Mouse (Mus musculus) yolk sac, embryonic 10.5 days (tissue): ENCODE measurements at regions not wholly inside any gene's neighbourhood (a gene's known extent, or its start where the extent isn't known, plus 50 kb on each side); places are given as distances from the start of the nearest gene placed in this dataset.
A peak's percentile ranks its signal among the peaks of the same experiment; 100 is the strongest.

Source experiments
- DNase-seq: peaks from one replicate; pipeline ENCODE4 v3.0.0-alpha.2; 2017; ENCODE audit warnings: low spot score

DNA sequence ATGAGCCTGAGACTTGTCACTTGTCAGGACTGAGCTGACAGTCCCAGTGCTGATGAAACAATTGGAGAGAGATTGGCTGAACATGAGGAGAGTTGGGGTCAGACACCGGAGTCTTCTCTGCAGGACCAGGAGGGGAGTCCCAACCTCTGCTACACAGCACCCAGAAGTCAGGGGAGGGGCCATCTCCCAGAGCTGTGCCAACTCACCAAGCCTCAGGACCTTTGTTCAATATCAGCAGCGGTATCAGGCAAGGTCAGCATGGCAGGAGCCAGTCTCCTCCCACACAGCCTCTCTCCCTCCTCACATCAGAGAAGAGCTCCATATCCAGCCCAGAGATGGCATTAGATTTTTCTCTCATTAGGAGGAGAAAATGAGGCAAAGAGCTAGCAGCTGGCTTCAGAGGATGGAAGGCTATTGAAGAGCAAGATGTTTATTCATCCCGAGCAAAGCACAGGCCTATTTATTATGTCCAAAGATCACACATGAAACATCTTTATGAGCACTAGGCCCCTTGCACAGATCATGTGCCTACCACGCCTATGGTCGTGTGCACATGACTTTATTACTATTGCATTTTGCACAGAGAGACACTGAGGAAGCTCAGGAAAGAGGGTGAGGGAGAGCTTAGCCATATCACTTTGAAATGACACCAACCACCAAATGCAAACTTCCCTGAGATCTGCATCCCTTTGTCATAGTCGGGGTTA, 532.9 kb downstream of the Tshz3 start:
- DNase-seq, result no peak

DNA sequence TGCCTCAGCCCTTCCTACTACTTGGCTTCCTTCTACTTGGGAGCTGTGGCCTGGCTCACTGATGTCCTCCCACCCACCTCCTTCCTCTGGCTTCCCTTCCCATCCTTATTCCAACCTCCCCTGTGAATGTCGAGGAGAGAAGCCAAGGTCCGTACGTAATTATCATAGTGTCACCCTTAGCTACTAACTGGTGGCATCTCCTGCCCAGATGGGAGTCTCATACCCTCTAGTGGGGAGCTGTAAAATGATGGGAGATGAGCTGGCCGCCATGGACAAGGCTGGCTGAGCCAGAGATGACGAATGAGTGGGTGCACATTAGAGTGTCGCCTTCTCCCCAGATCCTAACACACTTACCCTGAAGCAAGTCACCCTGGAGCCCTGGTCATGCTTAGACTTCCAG, 532.6 kb downstream of the Zfp536 start:
- no peak for DNase-seq

DNA sequence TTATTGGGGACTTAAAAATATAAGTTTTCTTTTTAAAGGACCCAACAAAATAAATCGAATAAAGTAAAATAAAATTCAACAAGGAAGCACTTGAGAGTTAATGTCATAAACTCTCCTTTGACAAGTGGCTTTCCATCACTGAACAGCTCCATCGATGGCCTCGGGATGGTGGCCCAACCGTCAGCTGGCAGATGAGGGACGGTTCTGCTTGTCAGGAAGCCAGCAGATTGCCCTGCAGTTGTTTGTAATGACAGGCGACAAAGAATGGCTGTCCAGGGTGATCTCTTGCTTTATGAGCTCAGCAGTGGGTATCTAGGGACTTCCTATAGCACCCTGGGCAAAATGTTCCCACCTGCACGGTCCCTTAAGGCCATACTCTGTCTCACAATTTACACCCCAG, 531.7 kb downstream of the Zfp536 start:
- no peak for DNase-seq

DNA sequence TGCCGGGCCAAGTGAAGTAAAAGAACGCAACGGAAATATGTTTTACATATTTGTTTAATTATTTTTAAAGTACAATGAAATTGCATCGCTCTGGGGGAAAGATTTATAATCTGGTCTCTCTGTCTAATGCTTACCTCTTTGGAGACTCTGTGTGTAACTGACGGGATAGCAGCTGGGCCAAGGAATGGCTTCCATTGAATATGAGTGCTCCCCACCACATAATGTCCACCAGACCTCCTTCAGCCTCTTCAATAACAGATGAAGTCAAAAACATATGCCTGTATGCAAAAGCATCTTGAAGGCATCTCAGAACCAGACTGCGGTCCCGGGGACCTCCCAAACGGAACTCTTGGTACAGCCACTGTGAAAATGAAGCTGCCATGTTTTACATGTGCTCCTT, 531.0 kb downstream of the Zfp536 start:
- no peak for DNase-seq

DNA sequence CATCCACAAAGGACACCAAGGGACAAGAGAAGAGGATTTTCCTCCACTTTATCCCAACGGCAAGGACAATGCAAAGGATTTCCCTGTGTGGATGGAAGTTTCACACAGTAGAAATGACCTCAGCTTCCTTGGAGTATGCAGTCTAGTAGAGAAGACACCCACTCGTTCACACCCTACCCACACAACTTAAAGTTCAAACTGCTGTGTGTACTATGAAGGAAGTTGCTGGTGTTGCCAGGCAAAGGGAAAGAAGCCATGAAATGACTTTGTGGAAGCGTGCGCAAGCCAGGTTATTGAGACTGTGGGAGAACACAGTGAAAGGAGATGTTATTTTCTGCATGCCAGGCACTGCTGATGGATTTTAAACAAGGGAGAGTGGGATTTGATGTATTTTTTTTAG, 527.3 kb downstream of the Zfp536 start:
- DNase-seq, result no peak

DNA sequence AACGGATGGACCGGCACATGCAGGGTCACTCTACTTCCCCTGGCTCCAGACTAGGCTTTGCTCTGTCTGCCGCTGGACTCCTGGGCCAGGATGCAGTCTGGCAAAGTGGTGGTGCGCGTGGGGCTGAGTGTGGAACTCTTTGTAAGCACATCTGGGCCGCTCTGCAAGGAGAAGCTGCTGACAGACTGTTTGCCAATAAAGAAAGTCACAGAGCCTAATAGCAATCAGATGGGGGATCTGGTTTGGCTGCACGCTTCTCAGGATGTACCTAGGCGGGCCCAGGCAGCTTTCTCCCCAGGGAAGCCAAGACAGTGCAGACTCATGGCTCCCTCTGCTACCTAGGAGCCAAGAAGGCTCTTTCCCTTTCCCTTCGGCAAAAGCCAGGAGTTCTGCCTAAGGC, 519.0 kb downstream of the Zfp536 start:
- DNase-seq, result no peak

DNA sequence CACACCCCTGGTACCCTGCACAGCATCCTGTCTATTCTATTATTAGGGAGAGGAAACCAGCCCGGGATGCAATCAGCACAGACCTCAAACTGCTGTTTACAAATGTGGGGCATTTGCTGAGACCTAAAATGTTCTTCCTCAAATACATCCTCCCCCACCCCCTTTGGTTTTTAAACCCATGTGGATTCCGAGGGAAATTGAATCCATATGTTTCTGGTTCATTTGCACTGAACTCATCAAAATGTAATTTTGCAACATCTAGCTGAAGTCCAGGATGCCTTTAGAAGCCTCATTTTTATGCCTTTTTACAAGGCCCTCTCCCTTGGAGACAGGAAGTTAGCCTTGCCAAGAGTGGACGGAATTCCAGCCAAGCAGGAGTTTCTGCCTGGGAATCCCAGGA, 517.6 kb downstream of the Zfp536 start:
- peak; percentile 7 for DNase-seq

DNA sequence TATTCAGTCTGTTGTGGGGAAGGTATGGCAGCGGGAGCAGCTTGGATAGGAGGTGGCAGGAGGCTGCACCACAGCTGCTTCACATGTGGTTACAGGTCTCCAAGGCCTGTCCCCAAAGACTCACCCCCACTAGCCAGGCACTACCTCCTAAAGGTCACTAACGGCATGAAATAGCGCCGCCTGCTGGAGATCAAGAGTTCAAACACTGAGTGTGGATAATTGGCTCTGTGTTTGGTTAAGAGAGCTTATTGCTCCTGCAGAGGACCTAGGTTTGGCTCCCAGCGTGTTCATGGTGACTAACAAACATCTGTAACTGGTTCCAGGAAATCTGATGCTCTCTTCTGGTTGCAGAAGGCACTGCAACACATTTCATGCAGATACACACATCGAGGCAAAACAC, 514.1 kb downstream of the Zfp536 start:
- peak; percentile 5 for DNase-seq

DNA sequence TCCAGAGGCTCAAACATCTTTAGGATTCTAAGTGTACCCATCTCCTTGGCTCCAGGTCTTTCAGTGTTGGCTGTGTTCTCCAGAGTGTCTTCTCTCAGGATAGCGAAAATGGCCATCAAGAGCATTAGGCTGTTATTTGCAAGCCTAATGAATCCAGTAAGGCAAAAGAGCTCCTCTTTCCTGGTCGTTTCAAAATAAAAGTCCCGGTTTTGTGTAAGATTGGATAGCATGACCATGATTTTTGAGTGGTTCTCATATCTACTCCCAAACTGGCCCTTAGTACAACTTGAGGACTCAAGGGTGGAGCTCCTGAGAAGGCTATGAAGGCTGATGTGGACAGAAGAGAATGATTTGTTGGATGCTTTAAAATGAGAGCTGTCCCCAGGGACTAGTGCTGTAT, 510.6 kb downstream of the Zfp536 start:
- DNase-seq, result no peak

DNA sequence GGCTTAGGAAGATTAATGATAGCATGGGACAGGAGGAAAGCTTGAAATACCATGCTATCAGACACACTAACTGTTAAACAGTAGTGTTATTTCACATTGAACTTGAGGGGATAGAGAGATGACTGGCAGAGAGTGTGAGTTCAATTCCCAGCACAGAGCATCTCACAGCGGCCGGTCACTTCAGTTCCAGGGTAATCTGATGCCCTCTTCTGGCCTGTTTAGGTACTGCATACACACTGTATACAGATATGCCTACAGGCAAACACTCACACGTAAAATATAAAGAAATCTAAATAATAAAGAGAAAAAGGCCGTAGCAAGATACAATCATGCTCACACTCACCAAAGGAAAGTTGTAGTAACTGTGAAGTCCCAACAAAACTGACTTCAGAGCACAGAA, 506.0 kb downstream of the Zfp536 start:
- no peak for DNase-seq

DNA sequence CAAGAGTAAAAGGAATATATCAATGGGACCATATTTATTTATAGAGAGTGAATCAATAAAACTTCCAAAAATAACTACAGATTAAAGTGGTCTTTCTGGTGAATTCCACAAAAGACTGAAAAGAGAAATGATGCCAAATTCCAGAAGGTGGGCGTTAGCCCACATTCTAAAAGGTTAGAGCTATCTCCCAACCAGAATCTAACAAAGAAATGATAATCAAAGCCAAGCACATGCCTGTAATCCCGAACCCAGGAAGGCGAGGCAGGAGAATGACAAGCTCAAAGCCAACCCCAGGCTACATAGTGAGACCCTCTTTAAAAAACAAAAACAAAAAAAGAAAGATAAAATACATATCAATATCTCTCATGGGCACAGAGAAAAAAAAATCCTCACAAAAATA, 502.6 kb downstream of the Zfp536 start:
- DNase-seq, result no peak

DNA sequence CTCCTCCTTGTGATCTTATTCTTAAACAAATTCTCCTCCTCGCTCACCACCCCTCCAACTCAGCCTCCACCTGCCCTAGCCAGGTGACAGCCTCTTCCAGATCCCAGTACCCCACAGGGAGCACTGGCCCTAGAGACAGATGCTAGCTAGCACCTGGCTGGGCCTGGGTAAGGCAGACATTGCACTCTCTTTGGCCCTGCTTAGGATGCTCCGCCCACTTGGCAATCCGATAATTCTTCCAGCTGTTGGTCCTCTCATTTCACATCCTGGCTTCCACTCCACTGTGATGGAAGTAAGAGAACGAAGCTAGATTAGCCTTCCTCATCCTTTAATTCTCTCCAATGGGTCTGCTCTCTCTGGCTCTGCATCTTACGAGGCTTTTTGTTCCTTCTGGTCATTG, 483.4 kb downstream of the Zfp536 start:
- no peak for DNase-seq

DNA sequence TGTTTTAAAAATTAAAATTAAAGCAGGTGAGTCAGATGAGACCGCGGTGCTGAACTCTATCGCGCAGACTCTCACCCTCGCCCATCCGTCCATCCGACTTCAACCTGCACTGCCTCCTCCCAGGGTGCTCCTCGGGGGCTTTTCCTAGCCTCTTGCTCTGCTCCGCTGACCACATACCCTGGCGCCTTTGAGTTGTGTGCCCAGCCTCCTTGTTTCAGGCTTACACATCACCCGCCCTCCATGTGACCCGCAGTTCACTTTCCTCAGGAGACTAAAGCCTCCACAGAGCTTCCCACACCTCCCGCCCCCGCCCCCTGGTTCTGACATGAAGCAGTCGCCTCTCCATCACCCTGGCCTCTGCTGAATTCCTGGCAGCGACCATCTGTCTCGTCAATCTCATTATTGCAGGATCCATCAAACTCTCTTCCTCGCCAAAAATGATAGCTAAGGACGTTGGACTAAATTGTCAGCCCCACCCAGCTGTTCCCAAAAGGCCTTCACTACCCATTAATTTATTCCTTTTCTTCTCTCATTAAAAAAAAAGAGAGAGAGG, 482.9 kb downstream of the Zfp536 start:
- DNase-seq, result peak; percentile 10

DNA sequence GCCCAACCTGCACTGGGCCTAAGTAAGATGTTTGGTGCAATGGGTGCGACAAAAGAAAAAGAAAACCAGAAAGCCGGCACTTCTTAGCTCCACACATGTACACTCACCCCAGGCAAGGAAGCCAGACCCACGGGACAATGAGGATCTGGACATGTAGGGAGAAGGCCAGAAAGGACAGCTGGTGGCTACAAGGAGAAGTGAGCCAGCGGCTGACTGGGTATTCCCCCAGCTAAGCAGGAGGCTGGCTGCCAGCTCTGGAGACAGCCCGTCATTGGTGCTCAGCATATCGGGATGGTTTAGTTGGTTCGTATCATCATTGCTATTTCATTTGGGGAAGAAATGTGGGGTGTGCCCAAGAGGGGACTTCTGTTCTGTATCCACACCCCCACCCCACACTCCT, 481.7 kb downstream of the Zfp536 start:
- no peak for DNase-seq

DNA sequence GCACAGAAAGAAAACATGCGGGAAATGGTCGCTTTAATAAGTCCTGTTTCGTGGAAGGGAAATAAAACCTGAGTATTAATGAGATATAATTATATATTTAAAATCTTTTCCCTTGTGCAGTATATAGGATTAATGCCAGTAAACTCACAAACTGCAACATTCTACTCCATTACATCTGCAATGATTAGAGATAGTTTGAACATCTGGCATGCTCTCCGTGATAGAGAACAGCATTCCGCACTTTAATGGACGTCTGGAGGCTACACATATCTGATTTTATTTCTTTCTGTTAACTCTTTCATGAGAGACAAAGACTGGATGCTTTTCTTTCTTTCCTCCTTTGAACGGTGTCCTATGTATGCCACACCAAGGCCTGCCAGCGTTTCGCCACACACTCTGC, 480.9 kb downstream of the Zfp536 start:
- DNase-seq, result no peak

DNA sequence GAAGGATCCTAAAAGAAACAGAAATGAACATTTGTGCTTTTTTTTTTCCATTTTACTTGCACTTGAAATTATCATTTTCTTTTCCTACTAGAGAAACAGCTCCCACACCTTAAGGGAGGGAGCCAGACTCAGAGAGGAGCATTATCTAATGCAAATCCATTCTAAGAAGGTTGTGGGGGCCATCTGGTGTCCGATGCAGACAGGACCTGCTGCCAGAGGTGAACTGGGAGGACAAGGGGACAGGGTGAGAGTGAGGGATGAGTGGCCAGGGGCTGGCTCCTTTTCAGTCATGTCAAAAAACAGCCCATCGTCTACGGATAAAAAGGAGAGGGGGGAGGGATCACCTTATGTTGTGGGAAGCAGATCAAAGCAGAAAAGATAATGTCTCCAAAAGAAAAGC, 474.6 kb downstream of the Zfp536 start:
- DNase-seq, result no peak

DNA sequence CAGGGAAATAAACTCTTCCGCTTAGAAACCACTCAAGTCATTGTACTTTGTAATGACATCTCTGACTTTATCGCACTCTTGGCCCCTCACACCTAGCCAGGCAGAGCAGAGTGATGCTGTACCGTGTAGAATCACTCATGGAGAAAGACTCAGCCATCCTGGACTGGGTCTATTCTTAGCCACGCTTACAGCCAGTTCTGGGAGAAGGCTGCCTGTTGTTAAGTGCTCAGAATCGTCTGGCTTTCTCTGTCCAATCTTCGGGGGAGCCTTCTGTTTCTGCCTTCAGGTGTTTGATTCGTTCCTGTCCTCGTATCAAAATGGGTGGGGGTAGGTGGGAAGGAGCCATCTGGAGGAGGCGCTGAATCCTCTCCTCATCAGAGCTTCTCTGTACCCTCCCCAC, 468.0 kb downstream of the Zfp536 start:
- DNase-seq, result no peak

DNA sequence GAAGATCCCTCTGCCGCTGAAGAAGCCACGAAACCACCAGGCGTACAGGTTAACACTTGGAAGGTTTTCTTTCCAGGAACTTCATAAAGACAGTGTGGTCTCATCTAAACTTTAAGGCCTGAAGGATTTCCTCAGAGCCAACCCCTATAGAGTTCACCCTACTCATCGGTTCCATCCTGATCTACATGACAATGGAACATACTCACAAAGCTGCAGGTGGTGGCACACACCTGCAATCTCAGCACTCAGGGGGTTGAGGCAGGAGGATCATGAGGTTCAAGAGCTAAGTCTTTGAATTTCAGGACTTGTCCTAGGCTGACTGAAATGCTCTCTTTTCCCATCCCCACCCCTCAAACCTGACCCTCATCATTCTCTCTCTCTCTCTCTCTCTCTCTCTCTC, 466.2 kb downstream of the Zfp536 start:
- no peak for DNase-seq

DNA sequence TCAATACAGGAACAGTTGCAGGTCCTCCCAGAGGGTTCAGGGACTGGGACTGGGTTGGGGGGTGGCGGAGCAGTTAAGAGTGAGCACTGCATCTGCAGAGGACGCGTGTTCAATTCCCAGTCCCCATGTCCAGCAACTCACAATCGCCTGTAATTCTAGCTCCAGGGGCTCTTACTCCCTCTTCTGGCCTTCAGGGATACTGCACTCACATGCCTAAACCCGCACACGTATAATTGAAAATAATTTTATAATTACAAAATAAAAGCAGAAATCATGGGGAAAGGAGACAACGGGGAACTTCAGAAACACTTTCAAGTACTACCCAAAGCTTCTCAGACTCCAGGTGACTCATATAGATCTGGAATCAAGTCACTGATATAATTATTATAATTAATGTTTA, 448.8 kb downstream of the Zfp536 start:
- no peak for DNase-seq

DNA sequence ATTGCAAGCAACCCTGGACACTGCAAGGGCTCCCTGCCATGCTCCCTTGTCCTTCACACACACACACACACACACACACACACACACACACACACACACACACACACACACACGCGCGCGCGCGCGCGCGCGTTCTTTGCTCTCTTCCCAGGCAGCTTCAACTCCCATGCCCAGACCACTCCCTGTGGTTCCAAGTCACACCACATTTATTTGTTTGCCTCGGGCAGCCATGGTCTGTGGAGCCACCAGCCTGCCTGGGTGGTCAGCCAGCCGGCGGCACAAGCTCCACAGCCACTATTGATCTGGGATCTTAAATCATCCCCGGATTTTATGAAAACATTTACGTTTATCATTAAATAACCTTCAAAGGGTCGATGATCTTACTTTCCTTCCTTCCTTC, 440.0 kb downstream of the Zfp536 start:
- no peak for DNase-seq

DNA sequence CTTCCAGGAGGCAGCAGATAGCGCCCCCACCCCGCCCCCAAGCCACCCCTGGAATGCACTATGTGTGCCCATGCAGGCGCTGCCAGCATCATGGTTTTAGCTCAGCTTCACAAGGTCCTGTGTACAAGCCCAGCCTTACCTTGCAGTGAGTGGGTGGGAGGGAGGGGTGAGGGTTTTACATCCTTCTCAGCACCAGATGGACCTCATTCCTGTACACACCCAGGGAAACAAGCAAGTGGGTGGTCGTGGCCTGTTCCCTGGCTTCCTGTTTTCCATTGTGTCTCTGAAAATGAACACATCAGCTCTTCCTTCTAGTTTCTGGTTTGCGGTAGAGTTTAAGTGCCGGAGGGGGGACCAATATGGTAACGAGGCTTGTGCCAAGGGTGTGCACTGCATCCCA, 438.2 kb downstream of the Zfp536 start:
- DNase-seq, result no peak

DNA sequence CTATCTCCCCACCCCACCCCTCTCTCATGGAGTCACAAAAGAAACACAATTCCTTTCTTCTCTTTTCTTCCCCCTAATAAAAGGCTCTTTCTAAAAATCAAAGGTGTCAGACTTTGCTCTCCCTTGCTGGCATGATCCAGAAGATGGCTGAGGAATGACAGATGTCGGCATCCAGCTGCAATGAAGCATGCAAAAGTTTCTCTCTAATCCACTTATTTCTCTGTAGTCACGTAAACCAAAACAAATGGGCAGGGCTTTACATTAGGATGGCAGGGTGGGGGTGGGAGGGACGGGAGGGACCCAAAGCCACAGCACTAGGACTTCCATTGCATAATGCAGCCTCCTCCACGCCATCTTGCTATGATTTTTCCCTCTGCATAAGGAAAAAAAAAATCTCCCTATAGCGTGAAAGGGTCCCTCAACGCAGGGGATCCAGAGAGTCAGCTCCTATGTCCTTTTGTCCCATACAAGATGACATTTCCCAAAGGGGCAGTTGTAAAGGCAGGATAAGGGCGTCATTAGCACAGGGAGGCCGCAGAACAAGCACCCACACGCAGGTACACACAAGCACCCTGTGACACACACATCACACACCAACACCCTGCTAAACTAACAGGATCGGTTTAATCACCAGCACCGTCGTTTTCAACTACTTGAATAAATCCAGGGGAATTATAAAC, 437.1 kb downstream of the Zfp536 start:
- no peak for DNase-seq

DNA sequence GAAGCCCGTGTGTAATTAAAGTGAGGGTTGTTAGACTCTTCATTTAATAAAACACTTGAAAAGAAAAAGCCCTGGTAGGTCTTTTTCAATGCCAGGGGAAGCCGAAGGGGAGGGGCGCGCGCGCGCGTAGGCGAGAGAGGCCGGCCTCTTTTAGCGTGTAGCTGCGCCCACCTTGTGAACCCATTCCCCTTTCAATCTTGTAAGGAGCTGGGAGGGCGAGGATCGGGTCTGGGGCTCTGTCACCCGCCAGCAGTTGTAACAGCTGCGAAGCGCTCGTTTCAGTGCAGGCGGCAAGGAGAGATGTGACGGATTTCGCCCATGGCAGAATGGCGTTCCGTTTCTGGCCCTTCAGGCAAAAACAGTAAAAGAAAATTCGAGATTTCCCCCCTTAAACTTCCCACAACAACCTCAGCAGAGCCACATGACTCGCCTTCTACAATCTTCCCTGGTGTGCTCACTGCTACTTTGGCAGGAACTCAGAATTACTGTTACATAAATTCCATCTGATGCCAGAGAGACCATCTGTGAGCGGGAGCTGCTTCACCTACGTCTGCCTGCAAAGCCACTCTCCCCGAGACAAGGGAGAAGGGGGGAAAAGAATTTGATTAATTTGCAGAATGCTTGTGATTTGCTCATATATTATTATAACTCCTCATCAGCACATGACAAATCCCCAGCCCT, 436.4 kb downstream of the Zfp536 start:
- no peak for DNase-seq
